Mouse (Mus musculus) midbrain, embryonic 14.5 days (tissue): ENCODE data around the gene Snap47. TPM values are rescaled to one million over a fixed set of nuclear protein-coding genes. Genes with fewer than 3 reads are reported as not detected.

Experiments
- polyA plus RNA-seq: library from polyadenylated mRNA; unstranded; fragments of >200 nt; fragmentation: Nextera tagmentation; extraction: Ambion mirVana; gene quantifications from 2 replicates; pipeline ENCODE4 v1.2.1, GENCODE M21; 2014

Gene Snap47
- polyA plus RNA-seq, 1 experiment from 2014 or later, result 525 TPM

Other genes with a start within 250 kb of the Snap47 start
- 87.7 and 108 TPM in 2 replicates for gene Mrpl55, start 248.7 kb downstream of the Snap47 start, polyA plus RNA-seq
- 23.7 and 26.7 TPM in 2 replicates for gene 2310033P09Rik, start 242.9 kb downstream of the Snap47 start, polyA plus RNA-seq
- 594 and 613 TPM in 2 replicates for gene Arf1, start 222.9 kb downstream of the Snap47 start, polyA plus RNA-seq
- 0.43 and 0.46 TPM in 2 replicates for gene Wnt3a, start 160.4 kb downstream of the Snap47 start, polyA plus RNA-seq
- gene Wnt9a, start 144.3 kb downstream of the Snap47 start, polyA plus RNA-seq, result 1.6 and 1.7 TPM in 2 replicates
- gene Prss38, start 75.5 kb downstream of the Snap47 start, polyA plus RNA-seq, result 0.17 TPM in 1 of 2 replicates, not detected in the other
- gene Jmjd4, start 1.1 kb downstream of the Snap47 start, polyA plus RNA-seq, result 15.4 and 16.6 TPM in 2 replicates
- gene Zfp867, start 21.3 kb upstream of the Snap47 start, polyA plus RNA-seq, result 16.8 and 18.3 TPM in 2 replicates
- gene Zkscan17, start 75.6 kb upstream of the Snap47 start, polyA plus RNA-seq, result 15.5 and 16.1 TPM in 2 replicates
- 0.35 TPM in 1 of 2 replicates, not detected in the other for gene Nlrp3, start 90.4 kb upstream of the Snap47 start, polyA plus RNA-seq
- gene Olfr222, start 125.0 kb upstream of the Snap47 start, polyA plus RNA-seq, result not detected in 2 replicates
- gene Olfr223, start 142.1 kb upstream of the Snap47 start, polyA plus RNA-seq, result not detected in 2 replicates
- gene Mprip, start 210.1 kb upstream of the Snap47 start, polyA plus RNA-seq, result 62.6 and 68.7 TPM in 2 replicates